10 mouse cellular contexts compared by ENCODE assay signal in genomic region chr2:37842151-37842569, GRCm38 (mm10).
A peak's percentile ranks its signal among the peaks of the same experiment; 100 is the strongest.
DNase-seq lines count a peak whose midpoint lies in the region; ATAC-seq and TF ChIP-seq lines count a peak whose summit lies in the region.
"Had no signal": no experiment of that assay in that cellular context is flagged by ENCODE, and none has a peak within 500 bp of the region (broad histone marks: within the 10 kb centered on the region; RNA-seq: fewer than 3 reads in every experiment).

No protein-coding gene starts in this region.

- H3K9me3 ChIP-seq in kidney, embryonic 14.5 days (ENCODE audit: control insufficient read depth, low read length), result no peaks in the 10 kb centered on the region
- H3K9me3 ChIP-seq in embryonic facial prominence, embryonic 14.5 days (ENCODE audit: control insufficient read depth, low read length), result no peaks in the 10 kb centered on the region
- H3K9me3 ChIP-seq in hindbrain, postnatal 0 days (ENCODE audit: low read length), result no peaks in the 10 kb centered on the region
- no peaks in the 10 kb centered on the region for H3K9me3 ChIP-seq in neural tube, embryonic 13.5 days

- no peak overlapping the region for H3K4me2 ChIP-seq in kidney, embryonic 14.5 days (replicated peaks; ENCODE audit: low read depth, low read length)
- no peak overlapping the region for H3K4me2 ChIP-seq in embryonic facial prominence, embryonic 14.5 days (ENCODE audit: low read depth, low read length)
- H3K4me2 ChIP-seq in hindbrain, postnatal 0 days (ENCODE audit: low read depth, low read length), result no peak overlapping the region
- no peak overlapping the region for H3K4me2 ChIP-seq in neural tube, embryonic 13.5 days

- ATAC-seq in kidney, embryonic 14.5 days (ENCODE audit: low FRiP score, low TSS enrichment), result peak; percentile 32; the same call in 1 of the 2 replicates
- peak; percentile 50; the same call in 1 of the 2 replicates for ATAC-seq in embryonic facial prominence, embryonic 14.5 days (ENCODE audit: low read depth)
- peak; percentile 55 for ATAC-seq in hindbrain, postnatal 0 days
- peak; percentile 60 for ATAC-seq in neural tube, embryonic 13.5 days (ENCODE audit: low read depth)

- H3K36me3 ChIP-seq in kidney, embryonic 14.5 days (ENCODE audit: control insufficient read depth, insufficient read depth, low read length), result no peaks in the 10 kb centered on the region
- H3K36me3 ChIP-seq in embryonic facial prominence, embryonic 14.5 days (ENCODE audit: control insufficient read depth, insufficient read depth, low read length), result peaks cover 13% of the 10 kb centered on the region; the same call in 1 of the 2 replicates
- H3K36me3 ChIP-seq in hindbrain, postnatal 0 days (ENCODE audit: insufficient read depth, low read length), result no peaks in the 10 kb centered on the region
- H3K36me3 ChIP-seq in neural tube, embryonic 13.5 days, result 0 out of 2 replicates have a peak, but pooled peaks cover 3% of the 10 kb centered on the region

- no peak for DNase-seq in kidney, adult 11 months
- peak; percentile 69 for DNase-seq in embryonic facial prominence, embryonic 14.5 days (ENCODE audit: low spot score)
- DNase-seq in hindbrain, postnatal 0 days (ENCODE audit: low spot score), result peak; percentile 38
- no peak for DNase-seq in testis, postnatal 14 days (ENCODE audit: low spot score)
- no peak for DNase-seq in left cerebral cortex, adult 18-20 months (ENCODE audit: low spot score in 2 of 2)
- DNase-seq in heart, postnatal 14 days, result no peak
- DNase-seq: gastrocnemius, postnatal 36 days; left cerebral cortex, postnatal 4 days had no signal

- H3K27me3 ChIP-seq in kidney, embryonic 14.5 days (ENCODE audit: control insufficient read depth, insufficient read depth, low read length), result no peaks in the 10 kb centered on the region
- no peaks in the 10 kb centered on the region for H3K27me3 ChIP-seq in embryonic facial prominence, embryonic 14.5 days (replicated peaks; ENCODE audit: control insufficient read depth, insufficient read depth, low read length)
- no peaks in the 10 kb centered on the region for H3K27me3 ChIP-seq in hindbrain, postnatal 0 days (ENCODE audit: insufficient read depth, low read length)
- H3K27me3 ChIP-seq in neural tube, embryonic 13.5 days, result no peaks in the 10 kb centered on the region

- H3K27ac ChIP-seq in kidney, embryonic 14.5 days (ENCODE audit: low read depth, low read length), result no peak overlapping the region
- H3K27ac ChIP-seq in embryonic facial prominence, embryonic 14.5 days (replicated peaks; ENCODE audit: low read depth, low read length), result peak overlapping the region; percentile 33
- H3K27ac ChIP-seq in hindbrain, postnatal 0 days, result peak overlapping the region; percentile 5; the same call in 1 of the 2 replicates
- peak overlapping the region; percentile 66 for H3K27ac ChIP-seq in neural tube, embryonic 13.5 days (replicated peaks)

- intact Hi-C loops in heart, postnatal 14 days (cut with DNase I), result no loop called here

- H3K4me1 ChIP-seq in kidney, embryonic 14.5 days (ENCODE audit: control insufficient read depth, insufficient read depth, low read length), result peaks cover 9% of the 10 kb centered on the region
- H3K4me1 ChIP-seq in embryonic facial prominence, embryonic 14.5 days (ENCODE audit: control insufficient read depth, insufficient read depth, low read length), result peaks cover 9% of the 10 kb centered on the region
- peaks cover 8% of the 10 kb centered on the region; the same call in 1 of the 2 replicates for H3K4me1 ChIP-seq in hindbrain, postnatal 0 days (ENCODE audit: insufficient read depth, low read length)
- H3K4me1 ChIP-seq in neural tube, embryonic 13.5 days (replicated peaks), result peaks cover 17% of the 10 kb centered on the region

- no peak for TF ChIP-seq CTCF in hindbrain, postnatal 0 days (IDR thresholded peaks at IDR 0.05; ENCODE audit: low read depth)

- H3K4me3 ChIP-seq in kidney, embryonic 14.5 days (ENCODE audit: low read length), result no peak overlapping the region
- H3K4me3 ChIP-seq in embryonic facial prominence, embryonic 14.5 days (ENCODE audit: low read depth, low read length), result no peak overlapping the region
- no peak overlapping the region for H3K4me3 ChIP-seq in hindbrain, postnatal 0 days (ENCODE audit: low read length)
- no peak overlapping the region for H3K4me3 ChIP-seq in neural tube, embryonic 13.5 days

- H3K9ac ChIP-seq in kidney, embryonic 14.5 days (ENCODE audit: low read depth, low read length), result no peak overlapping the region
- H3K9ac ChIP-seq in embryonic facial prominence, embryonic 14.5 days (ENCODE audit: low read depth, low read length), result peak overlapping the region; percentile 30; the same call in 1 of the 2 replicates
- H3K9ac ChIP-seq in hindbrain, postnatal 0 days (replicated peaks; ENCODE audit: low read length), result no peak overlapping the region
- H3K9ac ChIP-seq in neural tube, embryonic 13.5 days, result no peak overlapping the region

- 11% methylated on average over 7 of the region's 7 CpGs for WGBS in kidney, embryonic 14.5 days
- 11% methylated on average over 7 of the region's 7 CpGs for WGBS in embryonic facial prominence, embryonic 14.5 days
- 9% methylated on average over 7 of the region's 7 CpGs for WGBS in hindbrain, postnatal 0 days
- 8% methylated on average over 7 of the region's 7 CpGs for WGBS in neural tube, embryonic 13.5 days

Comparison
In these comparisons a context has a peak if more than half of its experiments do, and no peak if none do; other contexts are left out.
1. DNase-seq: peak in embryonic facial prominence, embryonic 14.5 days (single experiment) and hindbrain, postnatal 0 days (single experiment); none in kidney, adult 11 months (single experiment), testis, postnatal 14 days (single experiment), left cerebral cortex, adult 18-20 months (0 of 2) and heart, postnatal 14 days (0 of 2).
2. Peak in every context shown above with its lines, with median percentiles within 50 percentile points of each other: ATAC-seq.